Mouse (Mus musculus): ENCODE measurements around the gene Zmym6.

- TF ChIP-seq CTCF (conservative IDR thresholded peaks at IDR 0.05; ENCODE audit: low read length) (no peak), NANOG (IDR thresholded peaks at IDR 0.05; ENCODE audit: borderline replicate concordance, low read length) (no peak), POU5F1 (IDR thresholded peaks at IDR 0.05; ENCODE audit: borderline replicate concordance, low read length) (no peak)
These were observed 8.6 kb downstream of the Zmym6 start for GRCm38 (mm10) chr4:127085761-127086160.
